Mouse (Mus musculus): ENCODE results near the gene Slc38a4.

GRCm38 (mm10) chr15:97003186-97003585 is 52.6 kb downstream of the Slc38a4 start:
- TF ChIP-seq CTCF (IDR thresholded peaks at IDR 0.05; ENCODE audit: low read depth, low read length): no peak
- no peak for TF ChIP-seq GATA1 (IDR thresholded peaks at IDR 0.05; ENCODE audit: borderline replicate concordance, low read length)
- no peak for TF ChIP-seq TAL1 (conservative IDR thresholded peaks at IDR 0.05; ENCODE audit: low read depth, low read length)
- no peak for TF ChIP-seq GATA2 (IDR thresholded peaks at IDR 0.05; ENCODE audit: borderline replicate concordance, low read depth, low read length)

All from G1E (cell line).